Mouse (Mus musculus) hindbrain, embryonic 15.5 days (tissue): ENCODE results near the gene Camta2. TPM values are rescaled to one million over a fixed set of nuclear protein-coding genes. Genes with fewer than 3 reads are reported as not detected.

Experiments used
- ATAC-seq: fragments of 200-750 bp; cut with Nextera tagmentation; 2 replicates; pipeline ENCODE4 v1.8.0; 2017; ENCODE audit warnings: low read depth, moderate number of reproducible peaks, moderate TSS enrichment; ENCODE audit not compliant: low FRiP score
- H3K27ac ChIP-seq: fragments of 300-500 bp; sonication (generic); replicated peaks from 2 replicates; pipeline ENCODE4 v1.5.1; 2015; ENCODE audit warnings: mild to moderate bottlenecking, inconsistent platforms
- H3K27me3 ChIP-seq: fragments of 300-500 bp; sonication (generic); 2 replicates; pipeline ENCODE4 v1.6.1; 2015; ENCODE audit warnings: control low read depth, inconsistent platforms
- H3K36me3 ChIP-seq: fragments of 300-500 bp; sonication (generic); 2 replicates; pipeline ENCODE4 v1.6.1; 2015; ENCODE audit warnings: control low read depth, inconsistent platforms
- H3K4me1 ChIP-seq: fragments of 300-500 bp; sonication (generic); replicated peaks from 2 replicates; pipeline ENCODE4 v1.6.1; 2015; ENCODE audit warnings: control low read depth, inconsistent platforms
- H3K4me2 ChIP-seq: fragments of 300-500 bp; sonication (generic); 2 replicates; pipeline ENCODE4 v1.6.1; 2015; ENCODE audit warnings: moderate library complexity, mild to moderate bottlenecking, inconsistent platforms
- H3K4me3 ChIP-seq: fragments of 300-500 bp; sonication (generic); 2 replicates; pipeline ENCODE4 v1.5.1; 2015; ENCODE audit warnings: mild to moderate bottlenecking, inconsistent platforms
- H3K9ac ChIP-seq: fragments of 300-500 bp; sonication (generic); 2 replicates; pipeline ENCODE4 v1.6.1; 2015; ENCODE audit warnings: inconsistent platforms
- H3K9me3 ChIP-seq: fragments of 300-500 bp; sonication (generic); 2 replicates; pipeline ENCODE4 v1.6.1; 2016; ENCODE audit warnings: control low read depth, inconsistent platforms
- WGBS: fragments of 180-500 bp; shearing (Covaris S2); methylation state at CpG from one replicate; pipeline ENCODE4 v1.1.7; 2015; 5-methylcytosine and 5-hydroxymethylcytosine counted together
- polyA plus RNA-seq: library from polyadenylated mRNA; unstranded; fragments of >200 nt; fragmentation: Nextera tagmentation; extraction: Ambion mirVana; gene quantifications from 2 replicates; pipeline ENCODE4 v1.2.1, GENCODE M21; 2015

Camta2 gene
- polyA plus RNA-seq, 1 experiment from 2014 or later, result 27.5 TPM

DNA sequence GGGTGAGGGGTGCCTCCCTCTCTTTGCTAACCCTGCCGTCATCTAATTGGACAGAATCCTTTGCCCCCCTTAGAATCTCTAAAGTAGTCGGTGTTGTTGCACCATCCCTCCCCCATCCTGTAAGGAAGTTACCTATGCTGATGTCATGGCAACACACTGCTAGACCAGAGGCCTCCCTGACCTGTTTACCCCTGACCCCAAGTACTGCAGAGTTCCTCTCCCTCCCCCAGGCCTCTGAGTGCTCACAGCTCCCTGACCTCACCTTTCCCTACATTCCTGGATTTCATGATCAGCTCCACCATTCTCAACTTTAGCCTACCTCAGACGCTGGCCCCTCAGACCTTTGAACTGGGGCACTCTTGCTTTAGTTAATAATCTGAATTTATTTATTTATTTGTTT is 18.2 kb upstream of the Camta2 start:
- no peak for ATAC-seq
- peaks cover 60% of the 10 kb centered on the region for H3K36me3 ChIP-seq
- WGBS, result 85% methylated on average over 3 of the region's 3 CpGs

DNA sequence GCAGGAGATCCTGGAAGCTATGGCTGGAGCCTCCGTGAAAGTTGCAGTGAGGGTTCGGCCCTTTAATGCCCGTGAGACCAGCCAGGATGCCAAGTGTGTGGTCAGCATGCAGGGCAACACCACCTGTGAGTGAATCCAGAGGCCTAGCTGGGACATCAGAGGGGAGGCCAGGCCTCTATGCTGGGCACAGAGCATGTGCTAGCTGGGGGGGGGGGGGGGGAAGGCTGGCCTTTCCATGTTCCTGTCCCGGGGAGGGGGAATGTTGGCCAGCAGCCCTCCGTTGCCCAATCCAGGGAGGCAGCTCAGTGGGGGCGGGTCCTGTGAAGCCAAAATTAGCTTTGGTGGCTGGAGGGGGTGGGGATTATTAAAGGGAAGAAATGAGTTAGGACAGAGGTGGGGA is 14.9 kb upstream of the Camta2 start:
- H3K9ac ChIP-seq, result no peak overlapping the region
- no peak overlapping the region for H3K4me3 ChIP-seq
- ATAC-seq, result no peak
- H3K4me1 ChIP-seq, result peaks cover 24% of the 10 kb centered on the region
- 79% methylated on average over 6 of the region's 6 CpGs for WGBS
- no peak overlapping the region for H3K27ac ChIP-seq
- H3K27me3 ChIP-seq, result no peaks in the 10 kb centered on the region
- H3K9me3 ChIP-seq, result no peaks in the 10 kb centered on the region
- H3K36me3 ChIP-seq, result peaks cover 35% of the 10 kb centered on the region
- peak overlapping the region; percentile 83; the same call in 1 of the 2 replicates for H3K4me2 ChIP-seq

More for the DNA sequence above, 18.2 kb upstream of the Camta2 start:
- Histone ChIP-seq H3K4me2 (no peak overlapping the region), H3K4me1 (peaks cover 17% of the 10 kb centered on the region), H3K27ac (no peak overlapping the region), H3K9me3 (no peaks in the 10 kb centered on the region), H3K9ac (no peak overlapping the region), H3K4me3 (no peak overlapping the region), H3K27me3 (no peaks in the 10 kb centered on the region)

GRCm38 (mm10) chr11:70701984-70702733 is 14.3 kb upstream of the Camta2 start:
- Histone ChIP-seq H3K4me1 (peaks cover 24% of the 10 kb centered on the region), H3K27me3 (no peaks in the 10 kb centered on the region), H3K4me3 (peak overlapping the region; percentile 81; the same call in 1 of the 2 replicates), H3K36me3 (peaks cover 28% of the 10 kb centered on the region), H3K9ac (0 out of 2 replicates have a peak overlapping the region, but pooled peaks have one; percentile 23), H3K9me3 (no peaks in the 10 kb centered on the region), H3K4me2 (peak overlapping the region; percentile 83), H3K27ac (no peak overlapping the region)
- WGBS, result 75% methylated on average over 6 of the region's 6 CpGs
- ATAC-seq, result no peak

- Histone ChIP-seq H3K9me3 (no peaks in the 10 kb centered on the region), H3K4me3 (peak overlapping the region; percentile 81), H3K36me3 (peaks cover 21% of the 10 kb centered on the region), H3K4me2 (peak overlapping the region; percentile 83), H3K27ac (no peak overlapping the region), H3K9ac (peak overlapping the region; percentile 89), H3K27me3 (no peaks in the 10 kb centered on the region), H3K4me1 (peaks cover 24% of the 10 kb centered on the region)
- no peak for ATAC-seq
- WGBS, result 13% methylated on average over 10 of the region's 10 CpGs
These were observed 13.5 kb upstream of the Camta2 start for GRCm38 (mm10) chr11:70701221-70701955.

- H3K9ac ChIP-seq, result peak overlapping the region; percentile 89
- peak overlapping the region; percentile 81 for H3K4me3 ChIP-seq
- H3K4me2 ChIP-seq, result peak overlapping the region; percentile 83
- H3K36me3 ChIP-seq, result peaks cover 13% of the 10 kb centered on the region
- no peaks in the 10 kb centered on the region for H3K9me3 ChIP-seq
- no peaks in the 10 kb centered on the region for H3K27me3 ChIP-seq
- under 1% methylated on average over 34 of the region's 34 CpGs for WGBS
- peaks cover 24% of the 10 kb centered on the region for H3K4me1 ChIP-seq
- peak overlapping the region; percentile 96 for H3K27ac ChIP-seq
- peak; percentile 35 for ATAC-seq
These were observed 12.7 kb upstream of the Camta2 start for GRCm38 (mm10) chr11:70700613-70701012.

DNA sequence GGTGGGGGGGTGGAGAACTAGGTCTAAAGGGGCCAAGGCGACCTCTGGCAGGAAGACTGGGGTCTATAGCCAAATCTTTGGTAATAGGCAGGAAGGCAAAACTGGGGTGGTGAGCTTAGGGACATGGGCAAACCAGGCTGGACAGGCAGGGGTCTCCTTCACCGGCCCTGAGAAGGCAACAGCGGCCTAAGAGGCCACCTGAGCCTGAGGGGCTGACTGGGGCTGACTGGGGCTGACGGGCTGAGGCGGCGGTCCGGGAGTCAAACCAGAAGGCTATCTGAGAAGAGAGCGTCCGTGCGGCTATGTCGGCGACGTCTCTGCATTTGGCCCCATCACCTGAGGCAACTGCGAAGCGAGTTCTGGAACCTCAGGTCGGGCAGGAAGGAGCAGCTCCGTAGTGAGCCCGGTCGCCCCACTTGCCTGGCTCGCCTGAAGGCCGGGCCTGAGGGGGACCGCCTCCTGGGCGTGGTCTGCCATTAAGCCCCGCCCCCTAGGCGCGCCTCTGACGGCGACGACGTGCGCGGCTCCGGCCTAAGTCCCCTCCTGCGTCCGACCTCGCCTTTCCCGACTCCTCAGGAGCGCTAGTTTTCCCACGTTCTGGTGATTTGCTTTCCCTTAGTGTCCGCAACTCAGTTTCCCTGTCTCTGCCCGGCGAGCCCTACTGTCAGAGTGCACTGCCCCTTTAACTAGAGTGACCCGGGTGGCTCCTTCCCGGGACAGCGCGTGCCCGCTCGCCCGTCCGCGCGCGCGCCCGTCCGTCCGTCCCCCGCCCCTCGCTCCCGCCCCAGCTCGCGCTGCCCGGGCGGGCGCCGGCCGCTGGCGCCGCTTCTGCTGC is 12.0 kb upstream of the Camta2 start, which contains the start of the genes Inca1 and Kif1c:
Gene Inca1, minus strand, starts transcription at position 434 of the 835 bp plus-strand sequence.
Gene Kif1c, plus strand, starts transcription at position 827 of the 835 bp plus-strand sequence.
- Histone ChIP-seq H3K4me1 (peaks cover 24% of the 10 kb centered on the region), H3K27ac (peak within 1 kb of the TSS; percentile 96), H3K27me3 (no peaks in the 10 kb centered on the region), H3K4me2 (peak within 1 kb of the TSS; percentile 83), H3K9me3 (no peaks in the 10 kb centered on the region), H3K36me3 (peaks cover 7% of the 10 kb centered on the region), H3K9ac (peak within 1 kb of the TSS; percentile 89), H3K4me3 (peak within 1 kb of the TSS; percentile 81)
- WGBS, result 1% methylated on average over 69 of the region's 69 CpGs
- ATAC-seq, result peak; percentile 96

GRCm38 (mm10) chr11:70699051-70699450 is 11.1 kb upstream of the Camta2 start:
- no peaks in the 10 kb centered on the region; the same call in 1 of the 2 replicates for H3K36me3 ChIP-seq
- no peaks in the 10 kb centered on the region for H3K27me3 ChIP-seq
- H3K9ac ChIP-seq, result no peak overlapping the region
- peak overlapping the region; percentile 83; the same call in 1 of the 2 replicates for H3K4me2 ChIP-seq
- H3K4me3 ChIP-seq, result no peak overlapping the region
- ATAC-seq, result no peak
- no peak overlapping the region for H3K27ac ChIP-seq
- no peaks in the 10 kb centered on the region for H3K9me3 ChIP-seq
- H3K4me1 ChIP-seq, result peaks cover 24% of the 10 kb centered on the region
- 72% methylated on average over 2 of the region's 2 CpGs for WGBS

- 72% methylated on average over 3 of the region's 3 CpGs for WGBS
- ATAC-seq, result no peak
These were observed 9.5 kb upstream of the Camta2 start for GRCm38 (mm10) chr11:70697376-70697775.

DNA sequence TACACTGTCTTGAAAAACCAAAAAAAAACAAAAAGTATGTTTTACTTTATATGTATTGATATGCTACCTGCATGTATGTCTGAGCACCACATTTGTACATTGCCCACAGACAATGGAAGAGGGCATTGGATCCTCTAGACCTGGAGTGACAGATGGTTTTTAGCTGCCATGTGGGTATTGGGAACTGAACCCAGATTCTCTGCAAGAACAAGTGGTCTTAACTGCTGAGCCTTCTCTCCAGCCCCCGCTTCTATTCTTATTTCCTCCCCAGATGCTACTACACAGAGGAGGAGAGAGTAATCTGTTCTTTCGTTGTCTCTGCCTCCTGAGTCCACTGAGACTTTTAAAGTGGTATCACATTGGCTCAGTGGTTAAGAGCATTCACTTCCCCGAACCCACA is 5.6 kb upstream of the Camta2 start:
- whole genome bisulfite sequencing, result 75% methylated on average over 3 of the region's 3 CpGs
- Histone ChIP-seq H3K9me3 (no peaks in the 10 kb centered on the region), H3K27ac (no peak overlapping the region), H3K4me1 (peaks cover 6% of the 10 kb centered on the region), H3K4me2 (no peak overlapping the region), H3K36me3 (no peaks in the 10 kb centered on the region), H3K4me3 (no peak overlapping the region), H3K9ac (no peak overlapping the region), H3K27me3 (no peaks in the 10 kb centered on the region)
- no peak for ATAC-seq

More at GRCm38 (mm10) chr11:70697376-70697775, 9.5 kb upstream of the Camta2 start:
- peaks cover 20% of the 10 kb centered on the region for H3K4me1 ChIP-seq
- no peak overlapping the region for H3K4me2 ChIP-seq
- H3K4me3 ChIP-seq, result no peak overlapping the region
- H3K36me3 ChIP-seq, result no peaks in the 10 kb centered on the region
- no peak overlapping the region for H3K9ac ChIP-seq
- no peaks in the 10 kb centered on the region for H3K9me3 ChIP-seq
- no peak overlapping the region for H3K27ac ChIP-seq
- no peaks in the 10 kb centered on the region for H3K27me3 ChIP-seq

DNA sequence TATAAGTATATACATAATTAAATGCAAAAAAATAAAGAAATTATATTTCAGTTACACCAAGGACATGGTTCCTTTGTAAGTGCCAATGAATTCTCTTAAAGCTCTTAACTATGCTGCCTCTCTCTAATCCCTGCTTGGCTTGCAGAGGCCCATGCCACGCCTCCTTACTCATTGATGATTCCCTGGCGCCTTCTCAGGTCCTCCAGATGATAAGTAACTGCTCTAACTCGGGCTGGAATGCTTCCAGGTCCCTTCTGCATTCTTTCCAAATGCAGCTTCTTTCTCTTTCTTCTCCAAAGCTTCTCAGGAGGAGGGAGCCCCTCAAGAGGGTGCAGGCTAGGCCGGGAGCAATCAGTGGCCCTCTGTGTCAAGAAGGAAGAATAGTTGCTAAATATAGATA is 1.7 kb upstream of the Camta2 start:
- H3K4me3 ChIP-seq, result no peak overlapping the region
- 0 out of 2 replicates have a peak, but pooled peaks cover under 1% of the 10 kb centered on the region for H3K36me3 ChIP-seq
- ATAC-seq, result no peak
- no peak overlapping the region for H3K4me2 ChIP-seq
- H3K27me3 ChIP-seq, result no peaks in the 10 kb centered on the region
- 66% methylated on average over 4 of the region's 4 CpGs for WGBS
- H3K4me1 ChIP-seq, result peaks cover 27% of the 10 kb centered on the region
- H3K9ac ChIP-seq, result no peak overlapping the region
- no peaks in the 10 kb centered on the region for H3K9me3 ChIP-seq
- no peak overlapping the region for H3K27ac ChIP-seq

- Histone ChIP-seq H3K4me3 (peak overlapping the region; percentile 94), H3K9me3 (no peaks in the 10 kb centered on the region), H3K4me1 (peaks cover 27% of the 10 kb centered on the region), H3K9ac (peak overlapping the region; percentile 83), H3K4me2 (peak overlapping the region; percentile 91), H3K27ac (peak overlapping the region; percentile 87), H3K36me3 (peaks cover 13% of the 10 kb centered on the region; the same call in 1 of the 2 replicates), H3K27me3 (no peaks in the 10 kb centered on the region)
- 9% methylated on average over 8 of the region's 8 CpGs for WGBS
- ATAC-seq, result no peak
These were observed 467 bp upstream of the Camta2 start for GRCm38 (mm10) chr11:70688372-70688771.
